Mouse (Mus musculus): Measurements from ENCODE around the gene Cep41. TPM values are rescaled to one million over a fixed set of nuclear protein-coding genes. Genes with fewer than 3 reads are reported as not detected.
A peak's percentile ranks its signal among the peaks of the same experiment; 100 is the strongest.

Cep41 gene
- total RNA-seq, 2 experiments from 2014 or later: 2.5 to 2.7 TPM

DNA sequence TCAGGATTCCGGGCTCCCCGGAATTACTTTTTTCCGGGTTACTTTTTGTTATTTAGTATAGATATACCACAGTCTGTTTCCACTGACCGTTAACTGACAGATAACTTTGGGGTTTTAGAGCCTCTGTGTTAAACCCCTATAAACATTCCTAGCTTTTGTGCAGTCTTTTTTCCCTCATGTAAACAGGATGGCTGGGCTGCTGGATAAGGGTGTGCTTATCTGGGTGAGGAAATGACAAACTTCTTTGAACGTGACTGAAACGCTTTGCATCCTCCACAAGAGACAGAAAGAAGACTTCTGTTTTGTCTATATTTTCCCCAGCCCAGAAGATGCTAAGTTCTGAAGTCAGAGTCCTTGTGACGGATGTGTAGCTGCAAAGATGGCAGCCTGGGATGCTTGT lies 18.9 kb upstream of the Cep41 start:
- intact Hi-C loops (cut with DNase I): no loop called here
- DNase-seq: no peak

DNA sequence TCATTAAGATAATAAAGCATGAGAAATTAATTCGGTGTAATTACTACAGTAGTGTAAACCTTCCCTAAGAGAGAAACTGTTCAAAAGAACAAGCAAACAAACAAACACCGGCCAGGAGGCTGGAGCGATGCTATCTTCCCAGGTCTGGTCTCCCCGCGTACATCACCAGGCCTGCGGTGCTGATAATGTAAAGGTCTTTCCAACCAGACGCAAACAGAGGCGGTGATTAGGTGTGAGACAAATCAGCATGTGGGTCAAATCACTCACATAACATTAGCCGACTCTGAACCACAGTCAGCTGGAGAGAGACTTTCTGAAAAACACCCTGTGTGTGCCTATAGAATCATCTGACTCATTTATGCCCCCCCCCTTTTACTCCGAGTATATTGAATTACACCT lies 17.8 kb upstream of the Cep41 start:
- no peak for DNase-seq
- intact Hi-C loops (cut with DNase I): no loop called here

DNA sequence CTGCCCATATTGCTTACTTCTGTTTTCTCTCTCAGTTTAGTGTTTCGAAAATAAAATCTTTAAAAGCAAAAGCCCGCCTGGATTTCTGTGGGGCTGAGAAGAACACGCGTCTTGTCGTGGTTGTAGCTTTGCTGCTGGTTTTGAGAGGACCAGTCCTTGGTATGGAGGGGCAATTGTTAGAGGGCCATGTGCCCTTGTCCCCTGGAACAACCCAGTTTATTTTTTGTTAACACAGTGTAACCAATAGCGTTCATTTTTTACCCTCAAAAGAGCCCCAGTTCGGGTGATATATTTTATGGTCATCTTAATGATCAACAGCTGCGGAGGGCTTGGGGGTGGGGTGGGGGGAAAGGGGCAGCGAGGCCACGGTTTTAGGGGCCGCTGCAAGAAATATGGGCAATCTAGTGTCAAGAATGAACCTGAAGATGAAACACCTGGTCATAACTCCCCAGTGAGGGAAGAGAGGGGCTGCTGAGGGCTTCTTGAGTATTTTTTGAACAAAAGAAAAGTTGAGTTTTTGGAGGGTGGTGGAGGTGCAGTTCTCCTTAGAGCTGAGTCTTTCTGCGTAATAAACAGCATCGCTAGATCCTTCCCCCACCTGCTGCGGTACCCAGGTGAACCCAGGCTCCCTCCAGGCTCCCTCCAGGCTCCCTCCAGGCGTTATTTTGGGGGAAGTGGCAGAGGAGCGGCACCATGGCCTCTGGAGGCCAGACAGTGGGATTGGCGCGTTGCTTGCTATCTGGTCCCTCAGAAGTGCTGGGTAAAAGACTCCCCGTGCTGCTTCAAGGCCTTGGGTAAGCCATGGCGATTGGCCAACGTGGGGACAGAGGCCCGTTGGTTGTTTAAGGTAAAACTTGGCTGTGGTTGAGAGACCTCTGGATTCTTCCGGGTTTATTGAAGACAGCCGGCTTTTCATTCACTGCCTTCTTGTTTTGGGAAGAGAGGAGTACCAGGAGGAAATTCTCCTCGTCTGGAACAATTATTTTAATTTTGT lies 17.1 kb upstream of the Cep41 start:
- intact Hi-C loops (cut with DNase I): no loop called here
- no peak for DNase-seq

DNA sequence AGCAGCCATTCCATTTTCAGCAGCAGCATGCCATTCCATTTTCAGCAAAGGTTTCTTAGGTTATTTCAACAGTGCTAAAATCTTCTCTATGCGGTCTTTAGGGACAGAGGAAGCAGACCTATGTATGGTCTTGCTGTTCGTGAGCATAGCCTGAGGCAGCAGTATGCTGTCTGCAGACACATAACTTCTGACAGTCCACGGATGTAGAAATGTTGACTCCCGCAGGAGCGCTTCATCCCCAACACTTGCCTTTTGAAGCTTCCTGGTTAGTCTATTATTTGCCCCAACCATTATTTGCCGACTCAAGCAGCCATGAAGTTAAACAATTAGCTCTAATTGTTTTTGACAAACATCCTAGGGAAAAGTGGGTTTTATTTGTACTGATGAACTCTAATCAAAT lies 15.6 kb upstream of the Cep41 start:
- intact Hi-C loops (cut with DNase I): no loop called here
- no peak for DNase-seq

DNA sequence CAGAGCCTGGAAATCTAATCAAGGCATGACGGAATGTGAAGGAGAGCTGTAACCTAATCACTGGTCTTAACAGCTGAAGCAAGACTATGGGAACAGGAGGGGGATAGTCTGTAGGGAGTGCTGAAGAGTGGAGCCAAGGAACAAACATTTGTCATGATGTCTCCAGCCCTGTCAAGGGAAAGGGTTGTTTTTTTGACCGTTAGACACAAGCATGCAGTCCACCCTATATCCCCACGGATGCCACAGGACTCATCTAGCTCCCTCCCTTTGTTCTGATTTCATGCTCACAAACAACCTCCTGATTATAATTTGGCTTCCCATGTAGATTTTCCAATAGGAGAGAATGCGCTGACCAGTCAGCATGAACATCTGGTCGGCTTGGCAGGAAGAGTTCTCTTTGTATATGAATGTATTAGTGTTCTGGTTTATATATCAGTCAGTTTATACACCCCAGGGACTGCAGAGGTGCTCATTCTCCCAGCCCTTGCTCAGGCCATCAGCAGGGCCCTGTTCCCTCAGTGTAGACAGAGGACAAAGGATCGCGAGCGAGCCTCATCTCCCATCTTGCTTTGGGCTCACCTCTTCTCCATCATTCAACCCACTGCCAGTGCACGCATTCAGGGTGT lies 10.5 kb upstream of the Cep41 start:
- no peak for DNase-seq
- intact Hi-C loops (cut with DNase I): no loop called here

DNA sequence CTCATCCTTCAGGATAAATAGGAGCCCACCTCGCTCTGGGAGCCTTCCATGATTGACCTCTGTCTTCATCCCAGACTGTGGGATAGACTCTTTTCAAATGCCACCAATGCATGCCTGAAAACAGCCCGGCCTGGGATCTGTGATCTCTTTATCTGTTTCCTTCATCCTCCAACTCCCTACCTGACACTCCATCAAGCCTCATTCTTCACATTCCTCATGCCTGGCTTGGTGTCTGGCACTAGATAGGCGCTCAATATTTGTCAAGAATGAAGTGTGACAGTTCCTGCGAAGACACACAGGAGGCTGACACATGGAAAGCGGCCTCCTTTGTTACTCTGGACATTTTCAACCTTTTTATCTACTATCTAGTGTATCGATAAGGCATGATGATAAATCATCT lies 9.9 kb upstream of the Cep41 start:
- intact Hi-C loops (cut with DNase I): no loop called here
- no peak for DNase-seq

DNA sequence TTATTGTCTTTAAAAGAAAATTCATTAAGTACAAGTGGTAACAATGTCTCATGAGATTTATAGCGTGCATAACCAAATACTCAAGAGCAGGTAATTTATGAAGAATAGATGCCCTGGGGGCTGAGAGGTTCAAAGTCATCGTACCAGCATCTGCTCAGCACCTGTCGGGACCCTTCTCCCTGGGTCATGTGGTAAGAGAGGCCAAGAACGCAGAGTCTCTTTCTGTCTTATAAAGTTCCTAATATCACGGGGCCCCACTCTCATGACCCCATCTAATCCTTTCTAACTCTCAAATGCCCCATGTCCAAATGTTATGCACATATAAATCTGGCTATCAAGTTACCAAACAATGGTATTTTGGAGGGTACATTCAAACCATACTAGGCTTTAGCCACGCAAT lies 9.3 kb upstream of the Cep41 start:
- no peak for DNase-seq
- intact Hi-C loops (cut with DNase I): no loop called here

DNA sequence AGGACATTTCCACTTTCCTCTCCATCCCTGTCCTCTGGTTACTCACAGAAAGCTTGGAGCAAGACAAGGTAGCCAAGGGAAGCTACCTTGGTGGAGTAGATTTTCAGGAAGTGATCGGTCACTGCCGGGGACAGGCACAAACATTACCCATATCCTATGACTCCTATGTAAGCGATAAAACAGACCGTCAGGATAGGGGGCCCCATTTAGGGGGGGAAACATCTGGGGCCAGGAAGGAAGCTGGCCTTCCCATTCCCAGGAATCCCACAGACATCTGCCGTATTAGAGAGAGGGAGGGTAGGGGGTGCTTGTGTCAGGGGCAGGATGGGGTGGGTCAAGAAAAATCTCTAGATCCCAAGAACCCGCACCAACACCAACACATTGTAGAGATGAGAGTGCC lies 6.6 kb upstream of the Cep41 start:
- DNase-seq: no peak
- intact Hi-C loops (cut with DNase I): no loop called here

DNA sequence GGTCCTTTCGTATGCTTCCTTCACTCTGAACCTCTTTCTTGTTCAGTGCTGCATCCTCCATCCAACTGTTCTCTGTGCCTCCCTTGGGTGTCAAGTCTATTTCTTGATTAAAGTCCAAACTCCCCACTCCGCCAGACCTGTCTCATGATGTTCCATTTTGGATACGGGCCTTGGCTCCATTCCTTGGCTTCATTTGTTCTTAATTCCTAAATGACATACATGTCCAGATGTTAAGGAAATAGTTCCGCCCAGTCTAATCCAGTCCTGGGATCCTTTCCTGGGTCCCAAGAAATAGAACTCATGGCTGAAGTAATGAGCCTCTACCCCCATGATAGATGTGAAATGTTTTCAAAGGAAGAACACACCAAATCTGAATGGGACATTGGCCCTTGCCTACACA lies 4.5 kb upstream of the Cep41 start:
- no peak for DNase-seq

DNA sequence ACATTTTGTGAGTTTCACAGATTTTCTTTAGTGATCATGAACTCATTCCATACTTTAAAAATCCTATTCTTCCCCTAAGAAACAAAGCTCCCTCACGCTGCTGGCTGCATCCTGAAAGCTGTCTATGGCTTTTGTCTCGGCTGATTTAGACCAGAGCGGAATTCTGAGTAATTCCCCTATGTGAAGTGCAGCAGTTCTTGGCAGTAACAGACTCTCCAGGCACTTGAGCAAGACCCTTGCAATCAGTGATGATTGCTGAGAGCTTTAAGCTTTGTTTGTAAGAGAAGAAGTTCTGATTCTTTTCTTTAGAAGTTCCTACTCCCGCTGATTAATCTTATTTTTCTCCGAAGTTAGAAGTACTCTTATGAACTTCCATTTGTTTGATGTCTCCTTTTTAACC lies 3.9 kb upstream of the Cep41 start:
- intact Hi-C loops (cut with DNase I): no loop called here
- DNase-seq: no peak

More for the DNA sequence above, 4.5 kb upstream of the Cep41 start:
- intact Hi-C loops (cut with DNase I): no loop called here

DNA sequence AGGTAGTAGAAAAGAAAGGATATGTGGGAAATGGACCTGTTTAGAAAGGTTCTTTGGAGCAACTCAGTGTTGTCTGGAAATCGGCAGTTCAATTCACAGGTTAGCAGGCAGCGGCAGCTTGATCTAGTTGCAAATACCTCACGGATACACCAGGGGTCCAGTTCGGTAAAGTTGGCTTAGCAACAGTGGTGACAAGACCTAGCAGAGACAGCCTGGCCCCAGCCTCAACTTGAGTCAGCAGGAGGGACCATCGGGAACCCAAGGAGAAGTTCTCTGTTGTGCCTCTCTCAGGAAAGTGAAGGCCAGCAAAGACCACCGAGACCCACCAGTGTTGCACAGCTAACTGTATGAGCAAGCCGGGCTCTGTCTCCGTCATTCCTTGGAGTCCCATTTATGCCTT lies 1.6 kb upstream of the Cep41 start:
- intact Hi-C loops (cut with DNase I): no loop called here
- DNase-seq: no peak

DNA sequence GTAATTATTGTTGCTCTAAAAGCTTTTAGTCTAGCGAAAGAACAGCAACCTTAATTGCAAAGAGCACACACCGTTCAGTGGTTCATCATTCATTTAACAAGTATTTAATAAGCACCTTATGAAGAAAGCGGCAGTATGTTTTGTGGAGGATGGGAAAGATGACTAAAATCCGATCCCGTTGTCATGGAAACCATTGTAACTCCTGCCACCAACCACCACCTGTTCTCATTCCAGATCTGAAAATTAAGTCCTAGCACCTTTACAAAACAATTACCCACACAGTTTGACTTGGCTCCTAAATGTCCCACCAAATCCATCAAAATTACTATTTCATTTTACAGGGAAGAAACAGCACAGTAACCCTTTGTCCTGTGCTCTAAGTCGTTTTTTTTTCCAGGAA lies 660 bp upstream of the Cep41 start:
- intact Hi-C loops (cut with DNase I): loop anchor here (5.0 kb wide), 1 partner anchor 203 kb away; the partner anchor contains the start of gene Copg2
- DNase-seq: no peak

DNA sequence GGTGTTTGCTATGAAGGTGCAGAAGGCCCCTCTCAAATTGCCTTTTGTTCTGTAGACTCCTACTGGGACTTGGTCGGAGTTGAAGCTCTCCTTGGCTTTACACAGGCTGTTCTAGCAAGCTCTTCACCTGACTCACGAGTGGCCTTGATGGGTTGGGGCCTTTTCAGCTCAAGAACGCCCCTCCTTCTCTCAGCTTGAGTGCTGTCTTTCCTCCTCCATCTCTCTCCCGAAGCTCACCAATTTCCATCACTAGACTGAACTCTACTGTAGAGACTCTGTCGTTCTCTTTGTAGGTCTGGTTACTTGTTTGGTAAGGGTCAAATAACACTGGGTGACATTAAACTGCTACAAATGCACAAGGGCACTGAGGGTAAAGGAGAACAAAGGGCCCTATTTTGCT lies 723 bp downstream of the Cep41 start:
- intact Hi-C loops (cut with DNase I): loop anchor here (5.0 kb wide), 1 partner anchor 204 kb away; the partner anchor contains the start of gene Copg2
- no peak for DNase-seq

DNA sequence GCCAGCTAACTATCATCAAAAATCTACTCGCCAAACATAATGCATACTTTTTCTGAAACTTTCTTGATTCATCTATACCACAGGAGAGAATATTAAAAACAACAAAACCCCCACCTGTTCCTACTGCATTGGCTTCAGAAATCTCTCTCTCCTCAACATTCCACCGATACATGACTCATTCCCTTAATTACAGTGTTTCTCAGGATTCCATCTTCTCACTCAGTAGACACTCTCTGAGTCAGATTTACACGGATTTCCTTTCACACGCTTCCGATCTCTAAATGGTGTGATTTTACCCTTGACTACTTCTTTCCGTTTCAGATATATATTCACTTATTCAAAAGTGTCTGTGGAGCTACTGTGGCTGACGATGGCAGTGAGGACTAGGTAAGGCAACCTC lies 6.4 kb downstream of the Cep41 start:
- no peak for DNase-seq
- intact Hi-C loops (cut with DNase I): no loop called here

DNA sequence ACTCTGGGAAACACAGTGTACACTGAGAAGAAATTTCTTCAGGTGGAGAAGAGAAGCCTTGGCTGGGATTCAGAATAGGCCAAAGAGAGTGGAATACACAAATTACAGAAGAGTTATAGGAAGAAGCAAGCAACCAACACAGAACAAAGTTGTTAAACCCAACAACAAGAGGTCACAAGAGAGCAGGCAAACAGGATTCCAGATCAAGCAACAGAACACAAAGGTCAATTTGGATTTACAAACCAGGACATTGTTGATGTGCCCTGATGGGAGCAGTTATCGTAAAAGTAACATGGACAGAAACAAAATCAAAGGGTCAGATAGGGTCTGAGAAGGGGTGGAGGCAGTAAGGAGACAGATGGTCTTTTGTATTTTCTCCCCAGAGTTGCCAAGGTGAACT lies 9.0 kb downstream of the Cep41 start:
- no peak for DNase-seq
- intact Hi-C loops (cut with DNase I): no loop called here

DNA sequence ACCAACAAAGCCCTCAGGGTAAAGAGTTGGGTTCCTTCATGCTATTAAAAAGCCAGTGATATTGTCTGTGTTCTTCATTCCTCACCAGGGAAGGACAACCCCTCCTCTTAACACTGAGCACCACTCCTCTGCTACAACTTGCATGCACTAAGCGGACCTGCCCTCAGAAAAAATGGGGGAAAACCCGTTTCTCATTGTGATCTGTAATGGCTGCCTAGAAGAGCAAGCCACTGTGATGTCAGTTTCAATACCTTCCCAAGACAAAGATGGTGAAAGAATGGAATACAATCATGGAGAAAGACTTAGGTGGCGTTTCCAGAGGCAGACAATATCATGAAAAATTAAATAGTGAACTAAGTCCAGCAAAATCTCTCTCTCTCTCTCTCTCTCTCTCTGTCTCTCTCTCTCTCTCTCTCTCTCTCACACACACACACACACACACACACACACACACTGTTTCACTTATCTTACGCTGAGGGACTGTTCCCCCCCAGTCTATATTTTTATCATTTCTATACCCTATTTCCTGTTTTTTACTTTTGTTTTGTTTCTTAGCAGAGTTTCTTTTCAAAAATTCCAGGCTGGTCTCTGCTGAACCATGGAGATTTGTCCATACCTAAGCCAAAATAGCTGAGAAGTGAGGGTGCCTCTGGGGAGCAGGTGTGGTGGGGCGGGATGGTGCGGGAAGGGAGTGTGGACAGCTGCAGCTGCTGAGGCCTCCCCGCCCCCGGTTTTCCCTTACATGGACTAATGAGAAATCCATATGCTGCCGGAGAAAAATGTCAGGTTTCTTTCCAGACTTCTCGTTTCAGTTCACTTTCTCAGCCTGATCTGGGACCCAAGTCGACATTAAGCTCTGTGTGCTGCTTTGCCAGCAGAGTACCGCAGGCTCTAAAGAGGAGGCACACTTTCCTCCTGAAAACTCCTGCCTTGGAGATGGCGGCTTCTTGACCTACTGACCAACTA lies 11.3 kb downstream of the Cep41 start:
- peak; percentile 28 to 40 for DNase-seq
- intact Hi-C loops (cut with DNase I): no loop called here

DNA sequence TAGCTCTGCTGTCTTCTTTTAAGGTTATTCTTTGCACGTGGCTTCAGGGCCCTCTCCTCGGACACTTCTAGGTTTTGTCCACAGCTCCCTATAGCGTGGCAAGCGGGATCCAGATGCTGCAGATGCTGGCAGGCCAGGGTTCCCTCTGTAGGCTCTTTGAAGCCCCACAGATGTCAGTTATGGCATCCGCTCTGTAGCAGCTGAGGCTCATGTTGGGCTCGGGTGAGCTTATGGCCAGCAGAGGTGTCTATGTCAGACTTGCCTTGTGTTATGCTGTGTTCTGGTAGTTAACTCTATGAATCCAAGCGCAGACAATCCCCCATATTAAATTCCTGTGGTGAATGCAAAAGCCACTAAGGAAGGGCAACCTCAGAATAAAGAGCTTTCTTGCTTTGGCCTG lies 13.1 kb downstream of the Cep41 start:
- intact Hi-C loops (cut with DNase I): no loop called here

DNA sequence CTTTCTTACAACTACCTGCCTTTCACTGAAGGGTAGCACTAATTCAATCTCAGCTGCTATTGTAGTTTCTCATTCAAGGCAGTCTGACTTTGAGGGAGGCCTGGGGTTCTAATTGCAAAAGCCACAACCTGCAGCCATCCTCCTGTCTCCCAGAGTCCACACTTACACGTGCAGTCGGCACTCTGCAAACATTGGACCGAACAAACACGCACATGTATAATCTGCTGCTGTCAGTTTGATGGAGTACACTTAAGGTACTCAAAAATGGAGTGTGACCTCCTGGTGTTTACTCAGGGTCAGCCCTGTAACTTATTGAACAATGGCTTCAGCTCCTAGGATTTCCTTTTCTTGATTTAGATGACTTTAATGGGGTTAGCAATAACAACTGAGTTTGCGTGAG lies 14.0 kb downstream of the Cep41 start:
- DNase-seq: no peak
- intact Hi-C loops (cut with DNase I): no loop called here

More for the DNA sequence above, 13.1 kb downstream of the Cep41 start:
- DNase-seq: no peak

DNA sequence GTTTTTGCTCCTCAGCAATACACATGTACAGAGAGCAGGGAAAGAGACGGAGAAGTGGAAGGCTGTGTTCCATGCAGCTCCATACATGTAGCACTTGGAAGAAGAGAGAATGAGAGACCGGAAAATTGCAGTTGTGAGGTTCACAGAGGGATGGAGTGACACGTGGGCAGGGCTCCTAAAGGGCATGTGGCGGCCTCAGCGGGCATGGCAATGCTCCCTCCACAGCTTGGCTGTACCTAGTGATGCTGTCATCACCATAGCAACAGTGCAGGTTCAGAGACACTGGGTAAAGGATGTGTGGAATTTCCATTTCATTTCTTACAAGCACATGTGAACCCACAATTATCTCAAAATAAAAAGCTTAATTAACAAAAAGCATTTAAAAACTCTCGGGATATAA lies 15.1 kb downstream of the Cep41 start:
- intact Hi-C loops (cut with DNase I): no loop called here
- DNase-seq: no peak

DNA sequence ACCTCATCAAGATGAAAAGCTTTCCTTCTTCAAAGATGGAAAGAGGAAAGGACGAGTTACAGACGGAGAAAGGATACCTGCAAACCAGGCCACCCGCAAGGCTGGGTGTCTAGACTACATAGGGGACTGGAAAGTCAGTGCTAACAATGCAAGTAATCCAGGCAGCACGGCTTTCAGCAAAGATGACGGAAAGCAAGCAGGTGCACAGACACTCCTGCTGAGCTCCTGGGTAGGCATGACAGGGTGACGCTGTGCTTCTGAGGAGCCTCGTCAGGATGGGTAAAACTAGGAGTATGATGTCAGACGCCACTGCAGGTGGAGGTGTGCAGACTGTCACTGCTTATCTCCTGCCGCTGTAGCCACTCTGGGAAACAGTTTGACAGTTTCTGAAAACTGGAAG lies 16.0 kb downstream of the Cep41 start:
- intact Hi-C loops (cut with DNase I): no loop called here

DNA sequence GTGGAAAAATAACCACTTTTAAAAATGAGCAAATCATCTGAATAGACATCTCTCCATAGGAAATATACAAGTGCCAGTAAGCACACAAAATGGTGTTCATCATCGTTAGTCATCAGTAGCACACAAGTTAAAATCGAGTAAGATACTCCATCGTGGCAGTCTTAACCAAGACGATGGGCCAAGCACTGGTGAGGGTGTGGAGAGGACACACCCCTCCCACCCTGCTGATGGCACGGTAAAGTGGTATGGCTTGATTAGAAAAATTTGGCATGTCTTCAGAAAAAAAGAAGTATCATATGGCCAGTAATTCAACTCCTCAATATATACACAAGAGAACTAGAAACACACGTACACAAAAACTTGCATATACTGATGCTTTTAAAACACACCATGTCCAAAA lies 17.0 kb downstream of the Cep41 start:
- no peak for DNase-seq
- intact Hi-C loops (cut with DNase I): no loop called here

More for the DNA sequence above, 16.0 kb downstream of the Cep41 start:
- DNase-seq: no peak

All from heart, postnatal 36 days (tissue).